Mouse (Mus musculus) hematopoietic stem cell, adult 5-6 weeks (primary cell): ENCODE data around the gene Prkci. TPM values are rescaled to one million over a fixed set of nuclear protein-coding genes. Genes with fewer than 3 reads are reported as not detected.

Experiments used
- ATAC-seq, 2 experiments: fragments of 125-278 bp in 1 of 2; replicated peaks in 1 of 2; 2 replicates each; pipeline ENCODE4 v1.8.0; 2016 to 2017; ENCODE audit warnings: inconsistent platforms in 2 of 2, mild to moderate bottlenecking in 2 of 2, moderate number of reproducible peaks in 2 of 2, low read depth in 1 of 2, moderate TSS enrichment in 1 of 2; ENCODE audit not compliant: low FRiP score in 2 of 2, poor library complexity in 2 of 2, severe bottlenecking in 2 of 2, insufficient read depth in 1 of 2, low TSS enrichment in 1 of 2
- total RNA-seq: library from RNA; stranded (forward); fragments of 172-1452, 232-1000 nt; gene quantifications from 2 replicates; pipeline ENCODE4 v1.2.3, GENCODE M21; 2017

Gene Prkci
- total RNA-seq, 1 experiment from 2014 or later, result 16.3 TPM

GRCm38 (mm10) chr3:31094531-31095178 lies 99.1 kb downstream of the Prkci start, which contains the start of gene Skil:
Gene Skil, plus strand, starts transcription at chr3:31095058.
- peak; percentile 66 to 77 for ATAC-seq

GRCm38 (mm10) chr3:31095179-31095490 lies 99.6 kb downstream of the Prkci start:
- no peak for ATAC-seq

GRCm38 (mm10) chr3:31095491-31096154 lies 100.1 kb downstream of the Prkci start:
- ATAC-seq, result peak; percentile 17 to 33

- no peak for ATAC-seq
Measured at GRCm38 (mm10) chr3:31096155-31097101, 100.9 kb downstream of the Prkci start.

GRCm38 (mm10) chr3:31097102-31097720 lies 101.7 kb downstream of the Prkci start:
- no peak for ATAC-seq

- ATAC-seq, result no peak
Measured at GRCm38 (mm10) chr3:31097976-31098375, 102.4 kb downstream of the Prkci start.

GRCm38 (mm10) chr3:31098556-31098955 lies 103.0 kb downstream of the Prkci start:
- no peak for ATAC-seq

- no peak for ATAC-seq
Measured at GRCm38 (mm10) chr3:31100026-31100425, 104.5 kb downstream of the Prkci start.

GRCm38 (mm10) chr3:31100802-31101201 lies 105.3 kb downstream of the Prkci start:
- ATAC-seq, result no peak

Other genes starting within 250 kb of the Prkci start
- gene Samd7, start 249.5 kb upstream of the Prkci start, total RNA-seq, result not detected in 2 replicates
- 134 TPM in 2 replicates for gene Sec62, start 202.9 kb upstream of the Prkci start, total RNA-seq
- 21.1 and 21.6 TPM in 2 replicates for gene Gpr160, start 139.8 kb upstream of the Prkci start, total RNA-seq
- gene Phc3, start 26.3 kb upstream of the Prkci start, total RNA-seq, result 22.7 and 27.5 TPM in 2 replicates
- 49.2 and 65.2 TPM in 2 replicates for gene Skil, start 99.3 kb downstream of the Prkci start, total RNA-seq
- gene Cldn11, start 154.2 kb downstream of the Prkci start, total RNA-seq, result not detected in 2 replicates